Mouse (Mus musculus) myocyte (in vitro differentiated cells): ENCODE data around the gene Cd248. TPM values are rescaled to one million over a fixed set of nuclear protein-coding genes. Genes with fewer than 3 reads are reported as not detected.

Experiments
- H3K27me3 ChIP-seq: one replicate; pipeline ENCODE4 v1.6.1; 2011; ENCODE audit not compliant: control insufficient read depth, insufficient read depth, insufficient read length
- H3K36me3 ChIP-seq: one replicate; pipeline ENCODE4 v1.6.1; 2011; ENCODE audit not compliant: control insufficient read depth, insufficient read depth
- H3K4me2 ChIP-seq: one replicate; pipeline ENCODE4 v1.6.1; 2011; ENCODE audit warnings: low read depth, control low read depth
- H3K4me3 ChIP-seq: one replicate; pipeline ENCODE4 v1.5.1; 2011; ENCODE audit warnings: mild to moderate bottlenecking, control low read depth, moderate library complexity
- H3K79me2 ChIP-seq: one replicate; pipeline ENCODE4 v1.6.1; 2011; ENCODE audit not compliant: control insufficient read depth, insufficient read depth
- H3ac ChIP-seq: one replicate; pipeline ENCODE4 v1.6.1; 2011; ENCODE audit not compliant: control insufficient read depth, insufficient read length
- CEBPB ChIP-seq: IDR thresholded peaks from 2 replicates; pipeline ENCODE4 v1.6.1; 2011; ENCODE audit warnings: mild to moderate bottlenecking, moderate library complexity; ENCODE audit not compliant: poor library complexity, insufficient read depth, severe bottlenecking
- E2F4 ChIP-seq: IDR thresholded peaks from one replicate; pipeline ENCODE4 v1.6.1; 2011; ENCODE audit warnings: mild to moderate bottlenecking, control low read depth, moderate library complexity; ENCODE audit not compliant: insufficient read depth
- MAX ChIP-seq: IDR thresholded peaks from one replicate; pipeline ENCODE4 v1.6.1; 2011; ENCODE audit warnings: low read depth, mild to moderate bottlenecking, control low read depth
- MYOD1 ChIP-seq, 3 experiments: IDR thresholded peaks; one replicate each; pipeline ENCODE4 v1.6.1; 2011; ENCODE audit warnings: control low read depth in 2 of 3, low read depth in 2 of 3, mild to moderate bottlenecking in 2 of 3, moderate library complexity in 1 of 3; ENCODE audit not compliant: insufficient read length in 2 of 3, control insufficient read depth in 1 of 3
- MYOG ChIP-seq, 3 experiments: IDR thresholded peaks; one replicate each; pipeline ENCODE4 v1.6.1; 2011; ENCODE audit warnings: control low read depth in 2 of 3, low read depth in 2 of 3, mild to moderate bottlenecking in 2 of 3; ENCODE audit not compliant: insufficient read length in 2 of 3, control insufficient read depth in 1 of 3, insufficient read depth in 1 of 3
- POLR2A ChIP-seq: IDR thresholded peaks from one replicate; pipeline ENCODE4 v1.6.1; 2011; ENCODE audit warnings: low read depth, mild to moderate bottlenecking, control low read depth, moderate library complexity; ENCODE audit not compliant: insufficient read length
- POLR2AphosphoS2 ChIP-seq: IDR thresholded peaks from one replicate; pipeline ENCODE4 v1.6.1; 2011; ENCODE audit warnings: low read depth, control low read depth; ENCODE audit not compliant: insufficient read length
- REST ChIP-seq: IDR thresholded peaks from one replicate; pipeline ENCODE4 v1.6.1; 2011; ENCODE audit warnings: mild to moderate bottlenecking, control low read depth, moderate library complexity; ENCODE audit not compliant: insufficient read depth, insufficient read length
- SRF ChIP-seq: IDR thresholded peaks from one replicate; pipeline ENCODE4 v1.6.1; 2011; ENCODE audit warnings: low read depth; ENCODE audit not compliant: control insufficient read depth, insufficient read length
- TCF12 ChIP-seq: IDR thresholded peaks from one replicate; pipeline ENCODE4 v1.6.1; 2011; ENCODE audit warnings: mild to moderate bottlenecking, control low read depth; ENCODE audit not compliant: poor library complexity, insufficient read depth, severe bottlenecking
- TCF3 ChIP-seq: IDR thresholded peaks from one replicate; pipeline ENCODE4 v1.6.1; 2011; ENCODE audit warnings: low read depth, control low read depth; ENCODE audit not compliant: insufficient read length
- USF1 ChIP-seq: IDR thresholded peaks from one replicate; pipeline ENCODE4 v1.6.1; 2011; ENCODE audit warnings: low read depth, mild to moderate bottlenecking, control low read depth, moderate library complexity
- polyA plus RNA-seq: library from polyadenylated mRNA; unstranded; fragments of >200 nt; fragmentation: generic; extraction: Trizol; gene quantifications from one replicate; pipeline ENCODE4 v1.2.1, GENCODE M21; 2012; ENCODE audit warnings: missing spikeins

Gene Cd248
- polyA plus RNA-seq, 1 experiment: 10.4 TPM

DNA sequence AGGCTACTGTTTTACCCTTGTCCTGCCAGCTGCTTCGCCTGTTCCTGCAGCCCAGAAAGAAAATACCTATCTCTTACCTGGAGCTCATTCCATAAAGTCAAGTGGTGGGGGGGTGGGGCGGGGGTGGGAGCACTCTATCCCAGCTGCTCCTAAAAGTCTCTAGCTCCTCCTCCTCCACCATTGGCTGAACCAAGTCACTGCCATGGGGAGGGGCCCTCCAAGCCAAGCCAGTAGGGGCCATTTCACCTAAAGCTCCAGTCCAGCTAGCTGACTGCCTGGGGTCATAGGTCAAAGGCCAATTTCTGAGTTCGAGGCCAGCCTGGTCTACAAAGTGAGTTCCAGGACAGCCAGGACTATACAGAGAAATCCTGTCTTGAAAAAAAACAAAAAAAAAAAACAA is 35.2 kb upstream of the Cd248 start:
- no peaks in the 10 kb centered on the region for H3K79me2 ChIP-seq
- no peak overlapping the region for H3K4me3 ChIP-seq
- H3K36me3 ChIP-seq: peaks cover 7% of the 10 kb centered on the region
- H3K4me2 ChIP-seq: no peak overlapping the region
- H3ac ChIP-seq: no peak overlapping the region
- TF ChIP-seq MYOG (IDR thresholded peaks at IDR 0.05; ENCODE audit: control insufficient read depth in 1 of 3, insufficient read depth in 1 of 3, insufficient read length in 2 of 3, low read depth in 2 of 3) (no peak), USF1 (no peak), SRF (no peak), MYOD1 (IDR thresholded peaks at IDR 0.05; ENCODE audit: control insufficient read depth in 1 of 3, insufficient read length in 2 of 3, low read depth in 2 of 3) (no peak), POLR2AphosphoS2 (no peak), TCF12 (no peak), CEBPB (no peak), MAX (no peak), E2F4 (no peak), REST (no peak), TCF3 (no peak), POLR2A (no peak)
- no peaks in the 10 kb centered on the region for H3K27me3 ChIP-seq

DNA sequence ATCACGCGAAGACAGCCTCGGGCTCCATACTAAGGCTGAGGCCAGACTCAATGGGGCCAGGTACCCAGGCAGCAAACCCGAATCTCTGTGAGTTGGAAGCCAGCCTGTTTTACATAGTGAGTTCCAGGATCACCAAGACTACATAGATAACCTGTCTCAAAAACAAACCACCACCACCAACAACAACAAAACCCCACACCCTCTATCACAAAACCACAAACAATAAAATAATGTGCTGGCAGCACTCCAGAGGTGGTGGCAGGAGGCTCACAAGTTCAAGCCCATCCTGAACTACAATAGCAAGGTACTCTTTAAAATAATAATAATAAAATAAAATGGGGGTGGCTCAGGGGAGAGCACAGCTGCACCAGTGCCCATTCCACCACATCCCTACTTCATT is 31.3 kb upstream of the Cd248 start:
- no peak overlapping the region for H3ac ChIP-seq
- no peaks in the 10 kb centered on the region for H3K27me3 ChIP-seq
- peaks cover 13% of the 10 kb centered on the region for H3K79me2 ChIP-seq
- no peak overlapping the region for H3K4me2 ChIP-seq
- H3K4me3 ChIP-seq: no peak overlapping the region
- no peak for TF ChIP-seq POLR2A
- no peak for TF ChIP-seq TCF12
- TF ChIP-seq USF1: no peak
- TF ChIP-seq E2F4: no peak
- no peak for TF ChIP-seq CEBPB
- peaks cover 5% of the 10 kb centered on the region for H3K36me3 ChIP-seq

DNA sequence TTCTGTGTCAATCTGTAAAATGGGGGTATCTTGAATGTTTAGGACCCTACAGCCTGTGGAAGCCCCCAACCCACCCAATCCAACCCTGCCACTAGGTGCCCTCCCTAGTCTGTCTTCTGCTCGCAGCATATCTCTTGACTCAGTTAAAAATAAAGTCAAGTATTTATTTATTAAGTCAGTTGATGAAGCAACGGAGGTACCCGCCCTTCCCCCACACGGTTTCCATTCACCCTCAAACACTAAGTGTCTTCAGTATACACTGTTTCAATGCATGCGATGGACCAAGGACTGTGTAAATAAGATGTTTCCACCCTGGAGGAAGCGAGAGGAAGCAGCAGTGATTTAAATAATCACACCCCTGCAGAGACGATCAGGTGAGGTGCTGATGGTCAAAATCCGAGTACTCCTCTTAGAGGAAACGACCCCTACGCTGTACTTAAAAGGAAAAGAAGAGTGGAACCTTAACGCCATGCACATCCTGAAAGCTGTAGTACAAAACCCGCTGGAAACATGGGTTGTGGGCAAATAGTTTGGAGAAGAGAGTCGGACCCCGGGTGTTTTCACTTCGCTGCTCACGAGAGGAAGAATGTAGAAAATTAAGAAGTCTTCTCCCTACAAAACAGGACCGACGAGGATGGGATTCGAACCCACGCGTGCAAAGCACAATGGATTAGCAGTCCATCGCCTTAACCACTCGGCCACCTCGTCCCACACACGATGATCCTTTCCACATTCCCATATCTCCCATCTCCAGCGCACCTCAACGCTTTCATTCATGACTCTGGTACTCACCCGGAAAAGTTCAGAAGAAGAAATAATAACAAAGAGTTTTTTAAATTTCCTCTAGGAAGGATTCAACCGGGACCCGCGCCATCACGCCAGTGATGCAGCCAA is 30.0 kb upstream of the Cd248 start:
- Histone ChIP-seq H3K4me2 (peak overlapping the region; percentile 77), H3K36me3 (no peaks in the 10 kb centered on the region), H3K27me3 (no peaks in the 10 kb centered on the region), H3ac (peak overlapping the region; percentile 63), H3K4me3 (peak overlapping the region; percentile 89), H3K79me2 (peaks cover 27% of the 10 kb centered on the region)
- TF ChIP-seq MYOD1 (IDR thresholded peaks at IDR 0.05; ENCODE audit: control insufficient read depth in 1 of 3, insufficient read length in 2 of 3, low read depth in 2 of 3) (peak in 1 of 3 experiments; percentile 2), TCF3 (no peak), CEBPB (0 out of 2 replicates have a peak, but pooled peaks have one; percentile 46)

DNA sequence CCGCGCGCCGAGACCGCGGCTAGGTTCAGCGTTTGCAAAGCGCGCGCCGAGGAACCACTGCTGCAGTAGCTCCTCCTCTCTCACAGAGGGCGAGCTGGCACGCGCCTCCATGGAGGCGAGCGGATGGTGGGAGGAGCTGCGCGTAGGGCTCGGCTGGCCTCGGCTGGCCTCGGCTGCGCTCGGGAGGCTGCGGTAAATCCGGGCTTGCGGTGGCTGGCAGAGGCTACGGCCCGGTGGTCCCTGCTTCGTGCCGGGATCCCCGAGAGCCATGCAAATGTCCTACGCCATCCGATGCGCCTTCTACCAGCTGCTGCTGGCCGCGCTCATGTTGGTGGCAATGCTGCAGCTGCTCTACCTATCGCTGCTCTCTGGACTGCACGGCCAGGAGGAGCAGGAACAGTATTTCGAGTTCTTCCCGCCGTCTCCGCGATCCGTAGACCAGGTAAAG is 29.1 kb upstream of the Cd248 start, which contains the start of the genes B4gat1 and AC124502.3:
B4gat1 (plus strand) TSS at position 118 of the 448 bp plus-strand sequence.
AC124502.3 (plus strand) TSS at position 183 of the 448 bp plus-strand sequence.
- Histone ChIP-seq H3K36me3 (no peaks in the 10 kb centered on the region), H3K4me3 (peak within 1 kb of the TSS; percentile 89), H3K27me3 (no peaks in the 10 kb centered on the region), H3K4me2 (peak within 1 kb of the TSS; percentile 83), H3K79me2 (peaks cover 32% of the 10 kb centered on the region), H3ac (peak within 1 kb of the TSS; percentile 63)
- TF ChIP-seq POLR2AphosphoS2: peak; percentile 84
- TF ChIP-seq MYOG (IDR thresholded peaks at IDR 0.05; ENCODE audit: control insufficient read depth in 1 of 3, insufficient read depth in 1 of 3, insufficient read length in 2 of 3, low read depth in 2 of 3): peak in 2 of 3 experiments; percentile 42 to 58
- peak; percentile 90 for TF ChIP-seq POLR2A
- no peak for TF ChIP-seq REST
- TF ChIP-seq TCF12: no peak
- no peak for TF ChIP-seq CEBPB
- peak in 1 of 3 experiments; percentile 11 for TF ChIP-seq MYOD1 (IDR thresholded peaks at IDR 0.05; ENCODE audit: control insufficient read depth in 1 of 3, insufficient read length in 2 of 3, low read depth in 2 of 3)
- peak; percentile 28 for TF ChIP-seq SRF
